Mouse (Mus musculus) mesoderm, embryonic 11.5 days (tissue): Measurements from ENCODE around the gene Itga2.
A peak's percentile ranks its signal among the peaks of the same experiment; 100 is the strongest.

Experiments used
- DNase-seq: peaks from one replicate; pipeline ENCODE4 v3.0.0-alpha.2; 2012; ENCODE audit warnings: low read depth, low spot score

The Itga2 gene

DNA sequence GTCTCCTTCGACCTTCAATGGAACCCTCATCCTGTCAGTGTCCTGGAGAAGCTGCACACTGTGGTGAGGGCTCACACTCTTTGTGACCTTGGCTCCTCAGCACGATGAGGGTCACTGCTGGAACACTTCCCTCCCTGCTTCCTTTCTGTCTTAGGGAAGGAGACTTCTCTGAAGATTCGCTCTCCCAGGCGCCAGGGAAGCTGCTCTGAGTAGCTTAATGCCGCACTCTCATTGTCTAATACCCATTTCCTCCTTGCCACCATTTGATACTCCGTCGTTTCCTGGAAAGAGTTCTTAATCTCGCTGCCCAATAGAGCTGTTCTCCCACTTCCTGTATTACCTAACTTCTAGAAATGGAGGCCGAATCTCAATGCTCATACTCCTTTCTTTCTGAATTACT, 46.7 kb downstream of the Itga2 start:
- no peak for DNase-seq

DNA sequence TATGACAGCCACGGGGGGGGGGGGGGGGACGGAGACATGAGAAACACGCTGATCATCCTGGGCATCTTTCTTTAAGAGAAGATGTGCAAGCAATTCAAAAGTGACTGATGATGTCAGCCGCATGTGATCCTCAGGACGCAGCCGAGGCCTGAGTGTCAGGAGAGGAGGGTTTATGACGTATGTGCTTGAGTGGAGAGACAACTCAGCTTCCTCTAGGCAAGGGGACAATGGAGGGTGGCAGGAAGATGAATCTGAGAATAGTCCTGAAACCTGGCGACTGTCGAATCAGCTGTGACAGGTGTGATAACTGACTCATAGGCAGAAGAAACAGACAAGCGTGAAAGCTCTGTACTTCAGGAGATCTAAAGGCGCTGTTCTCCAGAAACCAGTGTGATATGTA, 53.2 kb downstream of the Itga2 start:
- DNase-seq, result no peak

DNA sequence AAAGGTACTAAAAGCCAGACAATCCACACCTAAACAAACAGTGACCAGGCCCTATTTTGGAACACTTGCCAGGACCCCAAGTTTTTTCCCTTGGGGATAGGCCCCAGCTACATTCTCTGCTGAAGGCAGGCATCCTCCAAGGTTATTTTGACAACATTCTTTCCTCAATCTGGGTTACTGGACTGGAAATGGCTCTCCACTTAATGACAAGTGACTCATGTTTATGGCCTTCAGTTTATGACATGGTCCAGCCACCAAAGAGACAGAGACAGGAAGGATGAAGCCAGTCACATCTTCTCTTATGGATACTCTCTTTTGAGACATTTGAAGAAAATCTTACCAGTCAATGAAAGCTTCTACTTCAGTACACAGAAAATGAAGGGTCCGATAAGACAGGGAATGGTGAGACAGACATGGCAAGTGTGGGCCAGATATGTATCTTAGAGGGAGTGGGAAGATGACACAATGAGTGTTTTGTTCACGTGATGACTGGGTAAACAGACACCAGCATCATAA, 55.8 kb downstream of the Itga2 start:
- no peak for DNase-seq

DNA sequence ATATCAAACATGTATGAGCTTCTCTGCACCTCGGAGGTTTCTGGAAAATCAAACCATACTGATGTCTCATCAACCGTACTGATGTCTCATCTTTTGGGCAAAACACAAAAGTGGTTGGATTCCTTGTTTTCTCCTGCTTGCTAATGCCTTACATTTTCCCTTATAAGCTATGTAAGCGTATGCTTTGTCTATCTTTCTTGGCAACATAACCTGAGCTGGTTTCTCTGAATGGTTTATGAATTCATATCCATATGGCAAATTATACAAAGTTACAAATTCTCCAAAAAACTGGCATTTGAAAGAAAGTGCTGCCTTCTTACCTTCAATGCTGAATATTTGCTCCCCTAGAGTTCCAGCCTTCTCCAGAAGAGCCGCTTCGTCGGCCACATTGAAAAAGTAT, 57.2 kb downstream of the Itga2 start:
- no peak for DNase-seq

DNA sequence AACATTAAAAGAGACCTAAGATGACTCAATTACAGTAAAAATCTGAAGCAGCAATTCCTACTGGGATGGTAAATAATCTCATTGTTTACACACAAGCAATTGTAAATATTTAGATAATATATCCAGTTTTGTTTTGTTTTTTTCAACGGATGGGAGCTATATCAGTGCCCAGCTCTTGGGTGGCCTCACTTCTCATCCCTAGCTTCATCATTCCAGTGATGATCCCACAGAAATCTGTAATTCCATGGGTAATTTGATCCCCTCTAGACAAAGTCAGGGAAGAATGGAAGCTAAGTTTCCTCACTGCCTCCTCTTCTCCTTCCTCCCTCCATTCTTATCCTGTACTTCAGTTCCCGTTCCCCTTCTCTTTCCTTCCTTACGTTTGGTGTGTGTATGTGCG, 74.4 kb downstream of the Itga2 start:
- no peak for DNase-seq

DNA sequence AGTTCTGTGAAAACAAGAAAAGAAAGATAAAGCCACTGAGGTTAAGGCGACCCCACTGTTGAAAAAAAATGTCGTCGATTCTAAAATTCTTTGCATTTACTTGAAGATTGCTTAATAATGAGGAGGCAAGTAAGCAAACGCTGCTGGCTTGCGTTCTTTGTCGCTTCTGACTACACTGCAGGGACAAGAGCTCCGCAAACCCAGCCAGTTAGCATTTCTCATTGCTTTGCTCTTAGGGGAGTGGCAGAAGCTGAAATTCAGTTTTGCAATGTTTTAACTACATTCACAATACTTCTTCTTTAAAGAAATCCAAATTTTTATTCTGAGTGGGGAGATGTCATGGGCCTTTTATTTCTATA, 75.7 kb downstream of the Itga2 start:
- no peak for DNase-seq

DNA sequence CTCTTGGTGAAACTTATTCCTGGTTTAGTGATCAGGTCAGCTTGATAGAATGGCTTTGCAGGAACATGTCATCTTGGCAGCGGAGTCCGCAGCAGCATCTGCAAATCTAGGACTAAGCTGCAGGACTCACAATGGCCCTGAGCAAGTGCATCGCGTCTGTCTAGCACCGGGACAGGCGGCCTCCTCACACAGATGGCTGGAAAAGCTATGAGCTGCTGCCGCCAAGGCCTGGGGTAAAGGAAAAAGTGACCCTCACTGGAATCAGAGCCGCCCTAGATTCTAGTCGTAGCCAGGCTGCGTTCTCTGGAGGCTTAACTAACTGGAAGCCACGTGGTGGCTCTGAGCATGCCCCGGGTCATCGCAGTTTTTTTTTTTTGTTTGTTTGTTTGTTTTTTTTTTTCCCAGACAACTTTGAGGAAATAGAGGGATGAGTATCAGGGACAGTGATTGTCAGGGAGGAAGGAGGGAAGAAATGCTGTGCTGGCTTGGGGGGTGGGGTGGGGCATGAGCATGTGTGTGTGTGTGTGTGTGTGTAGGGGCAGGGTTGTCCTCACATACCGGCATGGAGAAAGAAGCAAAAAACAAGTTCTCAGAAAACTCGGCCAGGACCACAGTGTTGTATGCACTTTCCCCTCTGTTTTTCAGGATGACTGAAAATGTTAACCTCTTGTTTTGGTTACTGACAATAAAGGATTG, 76.2 kb downstream of the Itga2 start:
- DNase-seq, result no peak

DNA sequence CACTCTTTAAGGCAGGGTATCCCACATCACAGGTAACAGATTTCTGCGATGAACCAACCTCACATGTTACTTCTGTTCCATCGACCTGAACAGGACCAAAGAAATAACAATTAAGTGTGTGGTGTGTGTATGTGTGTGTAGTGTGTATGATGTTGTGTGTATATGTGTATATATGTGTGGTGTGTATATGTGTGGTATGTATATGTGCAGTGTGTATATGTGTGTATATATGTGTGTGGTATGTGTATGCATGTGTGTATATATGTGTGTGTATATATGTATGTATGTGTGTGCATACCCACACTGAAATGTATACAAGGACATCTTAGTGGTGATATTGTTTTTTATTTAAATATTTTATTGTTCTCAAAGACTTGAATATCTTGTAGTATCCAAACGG, 77.5 kb downstream of the Itga2 start:
- DNase-seq, result no peak

DNA sequence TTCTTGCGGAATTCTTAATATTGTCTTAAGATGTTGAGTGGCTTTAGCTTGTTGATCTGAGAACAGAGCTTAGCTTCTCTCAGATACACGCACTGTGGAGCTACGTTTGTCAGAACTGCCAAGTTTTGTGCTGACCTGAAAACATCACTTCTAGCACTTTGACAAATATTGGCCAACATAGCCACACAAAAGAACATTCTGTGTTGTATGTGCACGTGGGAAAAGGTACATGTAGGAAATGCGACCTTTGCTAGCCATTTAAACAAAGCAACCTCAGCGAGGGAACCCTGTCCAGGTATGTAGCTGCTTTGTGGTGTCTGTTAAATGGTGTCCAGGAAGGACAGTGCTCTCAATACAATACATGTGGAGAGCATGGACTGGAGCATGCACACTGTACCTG, 77.9 kb downstream of the Itga2 start:
- no peak for DNase-seq

DNA sequence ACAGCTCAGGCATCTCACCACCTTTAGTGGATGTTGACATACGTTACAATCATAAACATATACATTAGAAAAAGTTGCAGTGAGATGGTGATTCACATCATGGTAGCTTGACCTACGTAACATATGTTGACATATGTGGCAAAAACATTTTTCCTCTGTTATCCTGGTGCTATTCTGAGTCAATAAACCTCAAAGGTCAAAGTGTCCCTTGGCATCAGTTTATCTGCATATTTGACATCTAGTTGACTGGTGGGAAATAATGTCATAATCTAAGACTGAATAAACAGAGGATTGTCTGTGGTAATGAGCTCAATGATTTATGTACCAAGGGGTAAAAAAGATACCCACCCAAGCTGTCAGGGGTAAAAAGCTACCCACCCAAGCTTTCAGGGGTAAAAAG, 78.7 kb downstream of the Itga2 start:
- DNase-seq, result no peak

DNA sequence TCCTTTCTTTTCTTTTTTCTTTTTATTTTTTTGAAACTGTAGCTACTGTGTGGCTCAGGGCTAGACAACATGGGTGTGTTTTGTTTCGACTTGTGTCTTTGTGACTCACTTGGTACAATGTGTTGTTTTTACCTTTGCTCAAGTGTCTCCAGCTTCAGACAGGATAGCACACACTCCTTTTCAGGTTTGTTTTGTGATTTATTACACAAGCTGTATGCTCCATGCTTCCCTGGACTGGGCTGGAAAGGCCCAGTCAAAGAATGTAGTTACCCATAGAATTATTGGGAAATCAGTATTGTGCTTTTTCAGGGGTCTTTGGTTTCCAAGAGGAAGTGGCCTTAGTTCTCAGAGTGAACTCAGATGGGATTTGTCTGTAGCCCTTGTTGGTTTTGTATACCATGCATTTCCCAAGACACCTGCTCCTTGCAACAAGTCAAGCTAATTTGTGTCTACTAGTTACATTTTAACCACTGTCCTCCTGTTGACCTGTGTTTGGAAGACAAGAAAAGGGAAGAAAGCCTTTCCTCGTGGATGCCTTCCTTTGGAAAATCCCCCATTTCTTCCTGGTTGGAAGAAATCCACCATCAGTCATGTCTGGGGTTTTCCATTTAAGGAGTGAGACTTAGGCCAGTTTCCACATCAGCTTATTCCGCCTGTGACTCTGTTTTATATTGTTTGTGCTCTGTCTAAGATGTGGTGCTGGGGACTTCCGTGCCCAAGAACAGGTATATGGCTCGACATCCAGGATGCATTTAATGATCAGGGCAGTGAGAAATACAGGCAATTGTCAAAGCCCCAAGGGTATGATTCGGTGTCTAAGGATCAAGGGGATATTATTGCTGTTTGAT, 79.4 kb downstream of the Itga2 start:
- no peak for DNase-seq

DNA sequence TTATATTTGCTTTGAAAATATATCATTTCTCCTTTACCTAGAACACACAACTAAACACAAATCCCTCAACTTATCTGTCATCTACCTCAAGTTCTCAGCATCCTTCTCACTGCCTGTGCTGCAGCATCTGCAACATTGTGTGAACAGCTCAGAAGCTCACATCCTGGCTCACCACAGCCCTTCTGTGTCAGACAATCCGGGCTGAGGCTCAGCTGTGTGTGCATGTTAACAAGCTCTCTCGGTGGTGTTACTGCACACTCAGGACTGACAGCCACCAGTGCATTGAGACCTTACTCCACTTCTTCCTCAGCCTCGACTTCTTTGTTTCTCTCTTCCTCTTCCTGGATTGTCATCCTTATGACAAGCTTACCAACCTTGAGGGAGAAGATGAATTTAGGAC, 83.0 kb downstream of the Itga2 start:
- no peak for DNase-seq

DNA sequence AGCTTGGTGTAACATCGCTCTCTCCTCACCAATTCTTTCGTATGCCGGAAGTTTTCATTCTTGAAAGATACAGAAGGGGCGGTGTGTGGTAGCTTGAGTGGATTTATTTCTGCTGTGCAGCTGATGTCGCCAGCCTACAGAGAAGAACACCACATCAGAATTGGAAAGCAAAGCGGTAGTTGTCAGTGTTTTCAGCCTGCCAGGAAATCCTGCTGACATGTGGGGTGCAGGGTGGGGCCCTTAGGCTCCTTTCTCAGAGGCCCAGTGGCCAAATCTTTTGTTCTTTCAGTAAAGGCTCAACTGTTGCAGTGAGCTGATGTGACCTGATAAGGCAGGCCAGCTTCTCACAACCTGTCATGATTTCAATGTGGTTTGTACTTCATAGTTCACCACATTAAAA, 86.1 kb downstream of the Itga2 start:
- DNase-seq, result no peak

DNA sequence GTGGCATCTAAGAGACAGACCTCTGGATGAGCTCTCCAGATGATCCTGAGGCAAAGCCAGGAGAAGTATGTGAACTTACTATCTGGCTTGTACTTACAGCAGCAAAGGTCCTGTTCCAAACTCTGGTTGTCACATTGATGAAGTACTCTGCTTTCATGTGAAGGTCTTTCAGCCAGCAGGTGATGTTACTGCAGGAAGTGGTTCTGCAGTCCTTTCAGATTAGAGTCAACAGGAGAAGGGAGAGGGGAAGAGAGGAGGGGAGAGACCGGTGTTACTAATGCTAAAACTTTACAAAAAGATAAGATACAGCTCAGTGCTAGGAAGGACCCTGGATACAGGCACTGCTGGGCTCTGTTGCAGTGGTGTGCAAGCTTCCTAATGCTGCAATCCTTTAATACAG, 88.6 kb downstream of the Itga2 start:
- DNase-seq, result no peak

DNA sequence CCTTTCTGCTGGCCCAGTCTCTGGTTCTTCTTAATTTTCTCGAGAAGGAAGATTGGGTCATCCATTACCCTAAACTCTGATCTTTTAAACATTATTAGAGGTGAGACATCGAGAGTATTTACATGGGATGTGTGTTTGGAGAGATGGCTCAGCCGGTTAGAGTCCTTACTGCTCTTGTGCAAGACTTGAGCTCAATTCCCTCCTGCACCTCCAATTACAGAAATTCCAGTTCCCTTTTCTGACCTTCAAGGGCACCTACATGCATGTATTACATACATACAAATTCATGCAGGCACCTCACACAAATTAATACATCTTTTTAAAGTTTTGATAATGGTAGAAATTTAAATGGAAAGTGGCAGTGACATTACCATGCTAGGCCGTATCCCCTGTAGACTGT, 91.4 kb downstream of the Itga2 start:
- DNase-seq, result no peak

DNA sequence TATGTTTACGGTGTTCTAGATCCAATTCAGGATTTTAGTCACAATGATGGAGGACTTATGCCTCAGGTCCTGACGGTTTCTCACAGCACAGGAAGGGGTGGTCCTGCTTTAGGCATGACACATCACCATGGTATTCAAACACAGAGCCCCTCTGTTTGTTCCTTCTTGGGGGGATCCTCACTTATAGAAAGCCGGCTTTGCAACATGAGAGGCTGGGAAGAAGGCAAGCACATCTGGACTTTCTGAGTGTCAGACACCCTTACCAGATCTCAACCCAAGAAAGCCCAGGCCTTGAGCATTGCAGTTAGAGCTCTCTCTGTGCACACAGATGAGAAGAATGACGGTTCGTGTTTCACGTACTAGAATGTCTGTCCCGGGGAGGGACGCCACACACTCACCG, 92.8 kb downstream of the Itga2 start:
- DNase-seq, result peak; percentile 19

DNA sequence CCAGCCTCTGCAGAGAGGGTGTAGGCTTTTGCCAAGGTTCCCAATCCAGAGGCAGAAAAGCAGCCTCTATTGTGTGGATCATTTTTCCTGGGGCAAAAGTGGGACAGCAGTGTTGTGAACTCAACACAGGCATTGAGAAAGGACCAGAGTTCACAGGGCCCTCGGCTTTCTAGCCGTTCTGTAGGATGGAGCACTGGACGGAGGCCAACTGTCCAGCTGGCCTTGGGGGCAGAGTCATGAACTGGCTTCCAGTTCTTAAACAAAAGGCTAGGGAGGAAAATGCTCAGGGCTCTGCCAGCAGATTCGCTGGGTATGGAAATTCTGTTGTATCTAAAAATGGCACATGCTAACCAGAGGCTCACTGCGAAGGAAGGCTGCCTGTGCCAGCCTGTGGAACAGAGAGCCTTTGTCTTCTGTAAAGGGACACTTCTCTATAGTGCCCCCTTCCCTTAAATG, 93.3 kb downstream of the Itga2 start:
- DNase-seq, result peak; percentile 12

DNA sequence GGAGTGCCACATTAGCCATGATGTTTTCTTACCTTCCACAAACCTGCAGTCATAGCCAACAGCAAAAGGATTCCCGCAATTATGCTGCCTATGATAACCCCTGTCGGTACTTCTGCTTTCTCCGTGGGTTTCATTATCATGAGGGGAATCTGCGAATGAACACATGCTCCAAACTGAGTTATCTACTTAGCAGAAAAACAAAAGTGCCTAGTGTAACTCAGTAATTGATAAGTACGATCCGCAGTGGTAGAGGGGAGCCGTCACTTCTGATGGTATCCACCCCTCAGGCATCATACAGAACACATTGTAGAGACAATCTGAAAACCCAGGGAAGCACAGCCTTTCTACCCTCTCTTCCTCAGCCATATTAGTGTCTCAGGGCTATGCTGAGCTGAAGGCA, 94.8 kb downstream of the Itga2 start:
- no peak for DNase-seq

DNA sequence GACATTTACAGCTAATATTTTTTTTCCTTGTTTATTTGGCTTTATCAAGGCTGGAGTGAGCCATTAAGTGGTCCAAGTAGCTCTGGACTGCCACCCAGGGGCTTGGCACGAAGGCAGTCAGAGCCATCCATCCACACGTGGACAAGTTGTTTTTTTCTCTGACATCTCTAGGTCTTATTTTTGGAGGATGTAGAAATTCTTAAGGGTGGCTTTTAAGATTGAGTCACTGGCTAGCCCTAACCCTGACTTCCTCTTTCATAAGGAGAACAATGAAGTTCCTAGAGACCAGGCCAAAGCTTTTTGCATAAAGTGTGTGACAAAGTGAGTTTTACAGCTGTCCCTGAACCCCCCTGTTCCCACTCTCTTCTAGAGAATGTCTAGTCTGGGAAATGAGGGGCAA, 97.3 kb downstream of the Itga2 start:
- DNase-seq, result no peak

DNA sequence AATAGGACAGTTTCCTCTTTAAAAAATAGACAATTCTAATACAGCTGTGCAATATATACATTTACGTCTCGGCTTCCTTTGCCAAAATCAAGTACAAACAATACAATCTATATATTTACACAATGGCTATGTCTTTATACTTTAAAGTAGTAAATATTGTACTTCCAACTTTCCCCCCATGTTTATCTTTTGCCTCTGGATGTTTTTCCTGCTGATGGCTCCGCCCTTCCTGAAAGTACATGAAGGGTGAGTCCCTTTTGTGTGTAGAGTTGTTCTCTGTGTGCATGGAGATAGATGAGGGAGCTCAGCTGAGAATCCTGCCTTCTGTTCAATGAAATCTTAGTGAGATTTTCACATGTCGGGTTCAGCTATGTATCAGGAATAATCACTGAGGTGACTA, 98.5 kb downstream of the Itga2 start:
- no peak for DNase-seq

DNA sequence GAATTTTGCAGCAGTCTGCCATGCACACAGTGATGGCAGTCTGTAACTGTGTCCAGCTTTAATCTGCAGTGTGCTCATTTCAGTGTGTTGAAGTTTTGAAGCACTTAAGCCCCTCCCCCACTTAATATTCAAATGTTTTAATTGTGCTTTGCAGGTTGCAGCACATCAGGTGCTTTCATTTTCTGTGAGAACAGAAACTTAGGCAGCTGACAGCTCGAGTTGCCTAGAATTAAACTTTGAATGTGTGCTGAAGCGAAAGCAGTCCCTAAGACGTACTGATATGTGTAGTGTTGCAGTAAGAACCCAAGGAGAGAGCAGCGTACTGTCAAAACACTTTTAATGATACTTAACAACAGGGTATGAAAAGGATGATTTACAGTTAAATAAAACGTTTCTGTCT, 99.1 kb downstream of the Itga2 start:
- DNase-seq, result no peak

DNA sequence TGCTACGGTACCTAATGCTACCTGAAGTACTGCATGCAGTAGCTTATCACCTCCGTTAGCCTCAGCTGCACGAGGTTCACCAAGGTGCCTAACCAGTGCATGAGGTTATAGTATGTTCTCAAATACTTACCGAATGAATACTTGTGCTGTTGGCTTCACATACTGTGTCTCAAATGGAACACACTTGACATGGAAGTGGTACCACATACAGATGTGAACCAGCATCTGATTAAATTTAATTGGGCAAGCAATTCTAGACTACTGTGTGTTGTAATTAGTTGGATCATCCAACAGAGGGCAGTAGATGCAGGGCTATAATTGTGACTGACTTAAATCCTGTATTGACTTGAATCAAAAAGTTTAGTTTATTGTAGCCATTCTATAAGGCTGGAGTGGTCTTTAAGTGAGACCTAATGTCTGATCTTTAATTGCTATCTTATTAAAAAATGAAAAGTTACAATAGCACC, 100.5 kb downstream of the Itga2 start:
- DNase-seq, result peak; percentile 61

DNA sequence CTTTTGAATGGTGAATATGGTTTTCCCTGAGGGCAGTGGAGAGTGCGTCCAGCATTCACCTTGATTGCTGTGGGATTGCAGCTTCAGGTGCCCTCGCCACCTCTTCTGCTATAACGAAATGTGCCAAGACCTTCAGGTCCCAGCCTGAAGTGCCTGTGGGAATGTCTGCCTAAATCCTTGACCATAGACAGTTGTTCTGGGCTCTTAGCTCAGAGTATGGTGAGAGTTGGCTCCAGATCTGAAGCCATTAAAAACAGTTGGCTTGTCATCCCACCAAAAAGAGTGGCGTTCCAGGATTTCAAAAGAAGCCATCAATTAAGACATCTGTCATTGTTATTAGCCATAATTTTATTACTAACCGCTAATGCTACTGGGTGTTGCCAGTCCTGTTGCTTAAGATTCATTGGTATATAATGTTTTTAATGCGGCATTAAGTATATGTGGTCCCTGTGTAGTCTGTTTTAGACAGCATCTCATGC, 106.5 kb downstream of the Itga2 start:
- DNase-seq, result no peak
